Mouse (Mus musculus) megakaryocyte, embryonic 14.5 days (primary cell): Measurements from ENCODE around the gene Nexmif. TPM values are rescaled to one million over a fixed set of nuclear protein-coding genes. Genes with fewer than 3 reads are reported as not detected.

Experiments
- H3K27me3 ChIP-seq: replicated peaks from 2 replicates; pipeline ENCODE3; 2012; ENCODE audit warnings: inconsistent platforms
- H3K36me3 ChIP-seq: replicated peaks from 2 replicates; pipeline ENCODE3; 2012; ENCODE audit warnings: low read length, inconsistent platforms, mixed read lengths
- H3K4me1 ChIP-seq: 2 replicates; pipeline ENCODE4 v1.6.1; 2012; ENCODE audit warnings: inconsistent platforms
- H3K4me3 ChIP-seq: replicated peaks from 2 replicates; pipeline ENCODE3; 2012; ENCODE audit warnings: moderate library complexity, mild to moderate bottlenecking, inconsistent platforms
- H3K9me3 ChIP-seq: 2 replicates; pipeline ENCODE4 v1.6.1; 2012; ENCODE audit warnings: inconsistent platforms
- FLI1 ChIP-seq: IDR thresholded peaks from 2 replicates; pipeline ENCODE4 v1.6.1; 2012; ENCODE audit warnings: low read length, inconsistent platforms, mixed read lengths
- GATA1 ChIP-seq: IDR thresholded peaks from 3 replicates; pipeline ENCODE4 v1.6.1; 2012; ENCODE audit warnings: mixed read lengths, low read length, inconsistent platforms, borderline replicate concordance
- polyA plus RNA-seq: library from polyadenylated mRNA; stranded (reverse); fragments of >175 nt; gene quantifications from 2 replicates; pipeline ENCODE4 v1.2.3, GENCODE M21; 2012; ENCODE audit warnings: low replicate concordance; ENCODE audit not compliant: insufficient read depth

Nexmif gene
- polyA plus RNA-seq, 1 experiment = 0.04 TPM

DNA sequence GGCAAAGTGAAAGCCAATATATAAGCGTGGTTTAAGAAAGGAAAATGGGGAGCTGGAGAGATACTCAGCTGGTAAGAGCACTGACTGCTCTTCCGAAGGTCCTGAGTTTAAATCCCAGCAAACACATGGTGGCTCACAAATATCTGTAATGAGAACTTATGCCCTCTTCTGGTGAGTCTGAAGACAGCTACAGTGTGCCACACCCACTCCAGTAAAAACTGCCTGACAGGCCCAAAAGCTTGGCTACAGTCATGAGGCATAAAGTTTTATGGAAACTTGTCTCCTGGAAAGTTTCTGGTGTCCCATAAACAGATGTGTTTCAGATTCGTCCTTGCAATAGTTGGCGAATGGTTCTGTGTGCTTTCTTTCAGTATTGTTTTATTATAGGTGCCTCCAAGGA lies 86.4 kb downstream of the Nexmif start:
- Histone ChIP-seq H3K27me3 (peaks cover 2% of the 10 kb centered on the region), H3K4me1 (no peaks in the 10 kb centered on the region), H3K4me3 (no peak overlapping the region), H3K9me3 (no peaks in the 10 kb centered on the region), H3K36me3 (no peaks in the 10 kb centered on the region)
- TF ChIP-seq FLI1 (no peak), GATA1 (no peak)

DNA sequence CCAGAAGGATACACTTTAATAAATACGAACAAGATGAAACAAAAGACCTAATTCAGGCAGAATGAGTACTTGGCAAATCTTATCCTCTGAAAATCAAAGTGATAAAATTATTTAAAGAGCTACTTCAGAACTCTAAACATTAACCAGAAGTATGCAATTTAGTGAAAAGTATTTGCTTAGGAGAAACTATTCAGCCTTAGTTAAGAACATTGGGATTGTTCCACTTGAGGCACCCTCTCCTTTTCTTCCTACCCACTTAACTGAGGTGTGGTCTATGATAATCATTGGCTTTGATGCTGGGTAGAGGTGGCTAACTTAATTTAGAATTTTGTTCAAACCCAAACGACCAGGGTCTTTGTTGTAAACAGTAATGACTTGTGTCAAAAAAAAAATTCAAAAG lies 146.1 kb downstream of the Nexmif start:
- H3K27me3 ChIP-seq = peaks cover 4% of the 10 kb centered on the region
- H3K4me3 ChIP-seq = no peak overlapping the region
- H3K9me3 ChIP-seq = 0 out of 2 replicates have a peak, but pooled peaks cover 5% of the 10 kb centered on the region
- TF ChIP-seq FLI1 = no peak
- H3K4me1 ChIP-seq = no peaks in the 10 kb centered on the region
- H3K36me3 ChIP-seq = no peaks in the 10 kb centered on the region

DNA sequence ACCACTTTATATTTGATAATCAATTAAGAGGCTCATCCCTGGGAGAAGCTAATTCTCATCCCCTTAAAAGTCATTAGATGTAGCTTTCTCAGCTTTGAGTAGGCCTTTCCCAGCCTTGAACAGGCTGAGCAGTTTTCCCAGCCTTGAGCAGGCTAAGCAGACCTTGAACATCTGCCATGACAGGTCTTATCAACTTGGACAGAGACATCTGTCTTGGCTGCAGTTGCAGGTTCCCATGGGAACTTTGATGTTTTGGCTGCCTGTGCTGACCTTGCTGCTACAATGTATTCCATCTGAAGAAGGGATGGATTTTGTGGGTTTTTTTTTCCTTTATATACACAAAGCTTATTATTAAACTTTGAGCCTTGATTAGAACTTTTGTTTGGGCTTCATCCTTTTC lies 160.7 kb downstream of the Nexmif start:
- no peaks in the 10 kb centered on the region for H3K36me3 ChIP-seq
- H3K9me3 ChIP-seq = no peaks in the 10 kb centered on the region
- no peak for TF ChIP-seq FLI1
- no peak for TF ChIP-seq GATA1
- no peaks in the 10 kb centered on the region for H3K4me1 ChIP-seq
- peaks cover 9% of the 10 kb centered on the region for H3K27me3 ChIP-seq
- H3K4me3 ChIP-seq = no peak overlapping the region

DNA sequence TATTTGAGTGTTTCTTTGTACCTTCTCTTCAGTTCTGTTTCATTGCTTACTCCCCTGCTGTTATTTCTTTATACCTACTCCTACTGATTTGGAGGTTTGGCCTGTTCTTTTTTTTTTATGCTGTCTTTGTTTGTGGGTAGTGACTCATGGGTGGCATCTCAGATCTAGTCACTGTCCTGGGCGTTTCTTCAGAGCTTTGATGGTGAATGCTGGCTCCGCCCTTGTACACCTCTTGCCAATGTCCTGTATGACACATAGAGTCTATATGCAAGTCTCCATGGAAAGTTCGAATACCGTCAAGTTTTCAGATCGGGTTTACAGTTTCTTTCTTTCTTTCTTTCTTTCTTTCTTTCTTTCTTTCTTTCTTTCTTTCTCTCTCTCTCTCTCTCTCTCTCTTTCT lies 167.1 kb downstream of the Nexmif start:
- H3K36me3 ChIP-seq = no peaks in the 10 kb centered on the region
- no peaks in the 10 kb centered on the region for H3K9me3 ChIP-seq
- H3K4me3 ChIP-seq = no peak overlapping the region
- H3K4me1 ChIP-seq = no peaks in the 10 kb centered on the region
- TF ChIP-seq FLI1 (no peak), GATA1 (no peak)
- H3K27me3 ChIP-seq = no peaks in the 10 kb centered on the region

DNA sequence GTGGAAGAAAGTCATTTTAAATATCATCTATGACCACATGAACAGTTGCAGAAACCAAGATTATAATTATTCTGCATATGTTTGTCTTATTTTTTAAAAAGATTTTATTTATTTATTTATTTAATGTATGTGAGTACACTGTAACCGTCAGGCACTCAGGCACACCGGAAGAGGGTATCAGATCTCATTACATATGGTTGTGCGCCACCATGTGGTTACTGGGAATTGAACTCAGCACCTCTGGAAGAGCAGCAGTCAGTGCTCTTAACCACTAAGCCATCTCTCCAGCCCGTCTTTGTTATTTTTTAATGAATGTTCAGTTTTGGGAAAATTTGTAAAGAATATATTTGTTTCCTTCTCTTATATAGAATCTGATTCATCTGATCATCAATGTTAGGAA lies 168.2 kb downstream of the Nexmif start:
- H3K36me3 ChIP-seq = no peaks in the 10 kb centered on the region
- no peaks in the 10 kb centered on the region for H3K4me1 ChIP-seq
- no peaks in the 10 kb centered on the region for H3K27me3 ChIP-seq
- TF ChIP-seq FLI1 (no peak), GATA1 (no peak)
- H3K9me3 ChIP-seq = no peaks in the 10 kb centered on the region
- no peak overlapping the region for H3K4me3 ChIP-seq

Other genes with a start within 250 kb of the Nexmif start
- gene Rlim, start 219.9 kb downstream of the Nexmif start, polyA plus RNA-seq = 2.3 TPM in 1 of 2 replicates, not detected in the other
- gene Abcb7, start 212.7 kb upstream of the Nexmif start, polyA plus RNA-seq = 3.7 and 16.4 TPM in 2 replicates